Mouse (Mus musculus): ENCODE results near the gene Tbc1d30.

- no peak for TF ChIP-seq CTCF (IDR thresholded peaks at IDR 0.05; ENCODE audit: low read depth)
- TF ChIP-seq EP300 (optimal IDR thresholded peaks at IDR 0.05): no peak
Measured at GRCm38 (mm10) chr10:121343867-121344266, 7.2 kb downstream of the Tbc1d30 start.
